Mouse (Mus musculus): Measurements from ENCODE around the gene Zfp772. TPM values are rescaled to one million over a fixed set of nuclear protein-coding genes. Genes with fewer than 3 reads are reported as not detected.

Gene Zfp772
- polyA plus RNA-seq, 1 experiment from 2014 or later: 1.1 TPM

Other genes starting within 250 kb of the Zfp772 start
- gene Aurkc, start 214.7 kb downstream of the Zfp772 start, polyA plus RNA-seq (2015; fragmentation: Nextera tagmentation; extraction: Ambion mirVana): not detected in 2 replicates
- 4.2 TPM in 2 replicates for gene Zfp954, start 88.5 kb downstream of the Zfp772 start, polyA plus RNA-seq (2015; fragmentation: Nextera tagmentation; extraction: Ambion mirVana)
- 0.32 and 0.35 TPM in 2 replicates for gene Zfp773, start 73.2 kb downstream of the Zfp772 start, polyA plus RNA-seq (2015; fragmentation: Nextera tagmentation; extraction: Ambion mirVana)
- gene Zfp418, start 38.7 kb downstream of the Zfp772 start, polyA plus RNA-seq (2015; fragmentation: Nextera tagmentation; extraction: Ambion mirVana): 0.30 and 0.37 TPM in 2 replicates
- 0.21 TPM in 1 of 2 replicates, not detected in the other for gene Vmn2r29, start 37.3 kb upstream of the Zfp772 start, polyA plus RNA-seq (2015; fragmentation: Nextera tagmentation; extraction: Ambion mirVana)
- gene Gm45844, start 68.3 kb upstream of the Zfp772 start, polyA plus RNA-seq (2015; fragmentation: Nextera tagmentation; extraction: Ambion mirVana): 0.69 and 0.79 TPM in 2 replicates
- 12.8 and 13.2 TPM in 2 replicates for gene Clcn4, start 90.9 kb upstream of the Zfp772 start, polyA plus RNA-seq (2015; fragmentation: Nextera tagmentation; extraction: Ambion mirVana)
- gene Vmn2r30, start 127.6 kb upstream of the Zfp772 start, polyA plus RNA-seq (2015; fragmentation: Nextera tagmentation; extraction: Ambion mirVana): not detected in 2 replicates
- not detected in 2 replicates for gene Gm45783, start 164.6 kb upstream of the Zfp772 start, polyA plus RNA-seq (2015; fragmentation: Nextera tagmentation; extraction: Ambion mirVana)
- gene Vmn2r31, start 189.7 kb upstream of the Zfp772 start, polyA plus RNA-seq (2015; fragmentation: Nextera tagmentation; extraction: Ambion mirVana): not detected in 2 replicates

Measured in liver, embryonic 16.5 days (tissue).